Mouse (Mus musculus): ENCODE results near the gene Bace1. TPM values are rescaled to one million over a fixed set of nuclear protein-coding genes. Genes with fewer than 3 reads are reported as not detected.

The Bace1 gene
- polyA plus RNA-seq, 1 experiment from 2014 or later: 40.6 TPM

DNA sequence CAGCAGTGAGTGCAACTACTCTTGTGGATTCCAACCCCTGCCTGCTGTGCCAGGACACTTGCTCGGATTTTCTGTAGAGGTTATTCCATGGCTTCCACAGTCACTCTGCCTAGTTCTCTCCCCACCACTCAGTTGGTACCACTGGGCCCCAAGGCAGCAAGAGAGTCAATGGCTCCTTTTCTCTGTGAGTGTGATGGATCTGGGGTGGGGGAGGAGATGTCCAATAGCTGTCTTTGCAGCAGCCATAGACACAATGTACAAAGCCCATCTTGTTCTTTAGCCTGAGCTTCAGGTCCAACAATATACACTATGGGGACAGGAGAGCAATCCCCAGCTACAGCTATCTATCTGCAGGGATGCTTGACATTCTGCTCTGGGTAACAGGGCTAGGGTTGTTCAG is 15.8 kb downstream of the Bace1 start:
- peaks cover 45% of the 10 kb centered on the region for H3K36me3 ChIP-seq
- peaks cover 4% of the 10 kb centered on the region; the same call in 1 of the 2 replicates for H3K4me1 ChIP-seq
- WGBS: 74% methylated on average over 1 of the region's 1 CpGs
- no peak for ATAC-seq (ENCODE audit: low FRiP score, low read depth)
- H3K9ac ChIP-seq: no peak overlapping the region
- no peaks in the 10 kb centered on the region for H3K27me3 ChIP-seq (replicated peaks)
- H3K27ac ChIP-seq: no peak overlapping the region
- H3K9me3 ChIP-seq: no peaks in the 10 kb centered on the region
- no peak overlapping the region for H3K4me3 ChIP-seq
- H3K4me2 ChIP-seq (replicated peaks): no peak overlapping the region

DNA sequence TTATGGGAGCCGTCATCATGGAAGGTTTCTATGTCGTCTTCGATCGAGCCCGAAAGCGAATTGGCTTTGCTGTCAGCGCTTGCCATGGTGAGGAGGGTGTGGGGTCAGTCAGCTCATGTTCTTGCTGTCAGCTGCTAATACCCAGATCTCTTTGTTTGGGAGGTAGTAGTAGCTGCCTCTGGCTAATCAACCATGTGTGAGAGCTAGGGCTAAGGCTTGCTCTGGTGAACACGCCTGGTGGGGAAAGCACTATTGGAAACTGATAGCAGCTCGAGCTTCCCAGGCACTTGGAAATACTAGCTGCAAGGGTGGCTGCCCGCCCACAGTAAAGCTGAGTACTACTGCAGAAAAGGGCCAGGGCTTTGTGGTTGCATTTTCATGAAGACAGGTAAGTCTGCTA is 21.0 kb downstream of the Bace1 start:
- H3K36me3 ChIP-seq: peaks cover 83% of the 10 kb centered on the region
- no peaks in the 10 kb centered on the region for H3K4me1 ChIP-seq
- 96% methylated on average over 10 of the region's 10 CpGs for WGBS
- H3K9me3 ChIP-seq: no peaks in the 10 kb centered on the region
- ATAC-seq (ENCODE audit: low FRiP score, low read depth): no peak
- no peak overlapping the region for H3K27ac ChIP-seq
- no peak overlapping the region for H3K4me2 ChIP-seq (replicated peaks)
- no peak overlapping the region for H3K4me3 ChIP-seq
- H3K9ac ChIP-seq: no peak overlapping the region
- no peaks in the 10 kb centered on the region for H3K27me3 ChIP-seq (replicated peaks)

- no peaks in the 10 kb centered on the region for H3K9me3 ChIP-seq
- no peaks in the 10 kb centered on the region for H3K4me1 ChIP-seq
- WGBS: 58% methylated on average over 7 of the region's 7 CpGs
- H3K27ac ChIP-seq: no peak overlapping the region
- no peak for ATAC-seq (ENCODE audit: low FRiP score, low read depth)
- H3K36me3 ChIP-seq: peaks cover 83% of the 10 kb centered on the region
- H3K4me2 ChIP-seq (replicated peaks): no peak overlapping the region
- H3K9ac ChIP-seq: no peak overlapping the region
- no peak overlapping the region for H3K4me3 ChIP-seq
- H3K27me3 ChIP-seq (replicated peaks): no peaks in the 10 kb centered on the region
Measured at GRCm38 (mm10) chr9:45861813-45862212, 23.4 kb downstream of the Bace1 start.

DNA sequence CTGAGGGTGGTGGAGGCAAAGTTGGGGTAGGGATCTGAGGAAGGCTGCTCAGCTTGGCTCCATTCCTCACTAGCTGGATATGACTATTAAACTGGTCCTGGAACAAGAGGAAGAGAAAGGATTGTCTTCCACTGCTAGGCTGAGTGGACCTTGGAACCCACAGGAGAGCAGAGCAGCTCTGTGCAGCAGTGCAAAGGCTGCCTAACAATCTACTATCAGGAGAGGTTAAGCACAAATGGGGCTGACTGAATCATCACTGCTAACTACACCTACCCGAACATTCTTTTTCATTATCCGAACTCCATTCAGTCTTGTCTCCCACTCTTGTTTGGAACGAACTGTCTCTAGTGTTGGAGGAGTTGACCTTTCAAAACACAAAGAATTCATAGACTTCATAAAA is 30.8 kb downstream of the Bace1 start:
- Histone ChIP-seq H3K9me3 (no peaks in the 10 kb centered on the region), H3K9ac (no peak overlapping the region), H3K4me3 (no peak overlapping the region), H3K4me1 (no peaks in the 10 kb centered on the region), H3K27ac (no peak overlapping the region), H3K36me3 (peaks cover 81% of the 10 kb centered on the region), H3K4me2 (replicated peaks) (no peak overlapping the region), H3K27me3 (replicated peaks) (no peaks in the 10 kb centered on the region)
- 94% methylated on average over 3 of the region's 3 CpGs for WGBS
- ATAC-seq (ENCODE audit: low FRiP score, low read depth): no peak

GRCm38 (mm10) chr9:45870265-45870664 is 31.9 kb downstream of the Bace1 start:
- H3K27ac ChIP-seq: no peak overlapping the region
- no peak for ATAC-seq (ENCODE audit: low FRiP score, low read depth)
- no peaks in the 10 kb centered on the region for H3K27me3 ChIP-seq (replicated peaks)
- WGBS: 94% methylated on average over 3 of the region's 3 CpGs
- H3K9me3 ChIP-seq: no peaks in the 10 kb centered on the region
- peaks cover 81% of the 10 kb centered on the region for H3K36me3 ChIP-seq
- H3K4me3 ChIP-seq: no peak overlapping the region
- no peak overlapping the region for H3K4me2 ChIP-seq (replicated peaks)
- no peaks in the 10 kb centered on the region for H3K4me1 ChIP-seq
- H3K9ac ChIP-seq: no peak overlapping the region

DNA sequence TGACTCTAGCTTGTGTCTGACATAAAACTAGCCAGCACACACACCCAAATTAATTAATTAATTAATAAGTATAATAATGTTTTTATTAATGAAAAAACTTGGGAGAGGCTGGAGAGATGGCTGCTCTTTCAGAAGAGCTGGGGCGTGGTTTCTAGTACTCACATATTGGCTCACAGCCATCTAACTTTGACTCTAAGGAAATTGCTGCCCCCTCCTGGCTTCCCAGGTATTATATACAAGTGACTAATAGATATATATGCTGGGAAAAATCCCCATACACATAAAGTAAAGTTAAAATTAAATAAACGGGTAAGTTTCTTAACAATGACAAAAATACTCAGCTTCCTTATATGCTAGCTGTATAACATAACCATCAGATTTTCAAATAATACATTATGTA is 39.5 kb downstream of the Bace1 start:
- peaks cover 52% of the 10 kb centered on the region for H3K36me3 ChIP-seq
- 88% methylated on average over 2 of the region's 2 CpGs for WGBS
- H3K4me3 ChIP-seq: no peak overlapping the region
- no peaks in the 10 kb centered on the region for H3K9me3 ChIP-seq
- H3K27me3 ChIP-seq (replicated peaks): no peaks in the 10 kb centered on the region
- ATAC-seq (ENCODE audit: low FRiP score, low read depth): no peak
- no peak overlapping the region for H3K9ac ChIP-seq
- H3K4me1 ChIP-seq: no peaks in the 10 kb centered on the region
- H3K27ac ChIP-seq: no peak overlapping the region
- H3K4me2 ChIP-seq (replicated peaks): no peak overlapping the region

DNA sequence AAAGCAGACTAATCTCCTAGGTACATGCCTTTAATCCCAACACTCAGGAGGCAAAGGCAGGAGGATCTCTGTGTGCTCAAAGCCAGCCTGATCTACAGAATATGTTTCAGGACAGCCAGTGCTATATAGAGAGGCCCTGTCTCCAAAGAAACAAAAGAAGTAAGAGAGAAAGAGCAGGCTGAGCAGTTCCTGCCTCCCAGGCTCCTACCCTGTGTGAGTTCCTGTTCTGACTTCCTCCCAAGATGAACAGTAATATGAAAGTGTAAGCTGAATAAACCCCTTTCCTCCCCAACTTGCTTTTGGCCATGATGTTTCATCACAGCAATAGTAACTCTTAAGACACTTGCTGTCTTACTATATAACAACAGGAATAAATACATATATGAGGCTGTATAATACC is 55.3 kb downstream of the Bace1 start:
- H3K9me3 ChIP-seq: no peaks in the 10 kb centered on the region

DNA sequence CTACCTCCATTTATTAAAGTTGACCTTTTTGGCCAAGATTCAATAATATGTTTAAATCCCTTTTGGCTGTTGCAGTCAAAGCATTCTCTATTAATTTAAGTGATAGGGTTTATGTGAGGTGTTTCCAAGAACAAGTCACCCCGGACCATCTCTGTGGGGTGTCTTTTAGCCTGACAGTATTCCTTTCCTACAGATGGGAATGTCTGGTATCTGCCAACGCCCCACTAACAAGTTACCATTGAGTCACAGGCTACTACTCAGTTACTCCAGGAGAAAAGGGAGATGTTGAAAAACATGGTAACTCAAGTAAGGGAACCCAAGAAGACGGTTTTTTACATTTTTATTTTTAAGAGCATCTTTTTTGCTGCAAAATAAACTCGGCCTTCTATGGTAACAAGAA is 66.8 kb downstream of the Bace1 start:
- Histone ChIP-seq H3K36me3 (peaks cover 32% of the 10 kb centered on the region), H3K9me3 (no peaks in the 10 kb centered on the region), H3K9ac (peak overlapping the region; percentile 96; the same call in 1 of the 2 replicates), H3K4me3 (peak overlapping the region; percentile 96), H3K27ac (no peak overlapping the region), H3K27me3 (replicated peaks) (no peaks in the 10 kb centered on the region), H3K4me1 (peaks cover 23% of the 10 kb centered on the region), H3K4me2 (replicated peaks) (peak overlapping the region; percentile 86)
- 55% methylated on average over 4 of the region's 4 CpGs for WGBS
- ATAC-seq (ENCODE audit: low FRiP score, low read depth): no peak

More for the DNA sequence above, 55.3 kb downstream of the Bace1 start:
- Histone ChIP-seq H3K4me3 (no peak overlapping the region), H3K4me2 (replicated peaks) (no peak overlapping the region), H3K36me3 (peaks cover 83% of the 10 kb centered on the region), H3K4me1 (no peaks in the 10 kb centered on the region), H3K27ac (no peak overlapping the region), H3K9ac (no peak overlapping the region), H3K27me3 (replicated peaks) (no peaks in the 10 kb centered on the region)
- ATAC-seq (ENCODE audit: low FRiP score, low read depth): no peak

DNA sequence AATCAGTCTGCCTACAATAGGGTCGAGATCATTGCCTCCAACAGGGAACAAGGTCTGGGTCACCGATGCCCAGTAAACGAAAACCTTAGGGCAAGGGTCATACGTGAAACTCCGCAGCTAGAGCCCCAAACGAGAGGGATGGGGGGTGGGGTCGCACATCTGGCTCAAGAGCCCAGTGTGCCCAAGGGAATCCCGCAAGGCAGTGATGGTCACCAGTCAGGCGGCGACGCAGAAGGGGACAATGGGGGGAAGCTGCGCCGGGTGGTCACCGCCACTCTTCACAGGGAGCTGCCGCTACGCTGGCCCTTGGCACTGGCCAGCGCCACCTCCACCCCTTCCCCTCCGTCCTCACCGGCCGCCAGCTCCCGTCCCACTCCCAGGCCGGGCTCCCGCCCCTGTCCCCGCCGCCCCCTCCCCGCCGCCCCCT is 67.4 kb downstream of the Bace1 start:
- WGBS: under 1% methylated on average over 22 of the region's 27 CpGs
- peaks cover 38% of the 10 kb centered on the region for H3K36me3 ChIP-seq
- peaks cover 23% of the 10 kb centered on the region for H3K4me1 ChIP-seq
- peak overlapping the region; percentile 96 for H3K4me3 ChIP-seq
- H3K27ac ChIP-seq: peak overlapping the region; percentile 86
- H3K27me3 ChIP-seq (replicated peaks): no peaks in the 10 kb centered on the region
- peak overlapping the region; percentile 96 for H3K9ac ChIP-seq
- ATAC-seq (ENCODE audit: low FRiP score, low read depth): peak; percentile 54
- H3K4me2 ChIP-seq (replicated peaks): peak overlapping the region; percentile 86
- no peaks in the 10 kb centered on the region for H3K9me3 ChIP-seq

GRCm38 (mm10) chr9:45906355-45907077 is 68.1 kb downstream of the Bace1 start, which contains the start of the genes Pcsk7 and Rnf214:
TSS of gene Pcsk7 (plus strand) at chr9:45906497.
TSS of gene Rnf214 (minus strand) at chr9:45906911.
- Histone ChIP-seq H3K4me2 (replicated peaks) (peak within 1 kb of the TSS; percentile 86), H3K27ac (peak within 1 kb of the TSS; percentile 86), H3K27me3 (replicated peaks) (no peaks in the 10 kb centered on the region), H3K4me3 (peak within 1 kb of the TSS; percentile 96), H3K4me1 (peaks cover 23% of the 10 kb centered on the region), H3K9me3 (no peaks in the 10 kb centered on the region), H3K9ac (peak within 1 kb of the TSS; percentile 96), H3K36me3 (peaks cover 44% of the 10 kb centered on the region)
- under 1% methylated on average over 76 of the region's 80 CpGs for WGBS
- ATAC-seq (ENCODE audit: low FRiP score, low read depth): peak; percentile 94

GRCm38 (mm10) chr9:45907078-45907428 is 68.7 kb downstream of the Bace1 start:
- H3K27me3 ChIP-seq (replicated peaks): no peaks in the 10 kb centered on the region
- peak overlapping the region; percentile 86 for H3K4me2 ChIP-seq (replicated peaks)
- H3K9me3 ChIP-seq: no peaks in the 10 kb centered on the region
- H3K27ac ChIP-seq: 0 out of 2 replicates have a peak overlapping the region, but pooled peaks have one; percentile 86
- ATAC-seq (ENCODE audit: low FRiP score, low read depth): peak; percentile 46; the same call in 1 of the 2 replicates
- peak overlapping the region; percentile 96 for H3K4me3 ChIP-seq
- H3K9ac ChIP-seq: peak overlapping the region; percentile 96
- WGBS: under 1% methylated on average over 19 of the region's 19 CpGs
- peaks cover 44% of the 10 kb centered on the region for H3K36me3 ChIP-seq
- peaks cover 23% of the 10 kb centered on the region for H3K4me1 ChIP-seq

GRCm38 (mm10) chr9:45910995-45911394 is 72.6 kb downstream of the Bace1 start:
- no peaks in the 10 kb centered on the region for H3K27me3 ChIP-seq (replicated peaks)
- H3K9ac ChIP-seq: no peak overlapping the region
- no peak for ATAC-seq (ENCODE audit: low FRiP score, low read depth)
- H3K4me3 ChIP-seq: no peak overlapping the region
- peaks cover 9% of the 10 kb centered on the region for H3K4me1 ChIP-seq
- H3K4me2 ChIP-seq (replicated peaks): no peak overlapping the region
- H3K36me3 ChIP-seq: peaks cover 68% of the 10 kb centered on the region
- WGBS: 93% methylated on average over 3 of the region's 3 CpGs
- H3K9me3 ChIP-seq: no peaks in the 10 kb centered on the region
- H3K27ac ChIP-seq: no peak overlapping the region

GRCm38 (mm10) chr9:45911673-45912072 is 73.3 kb downstream of the Bace1 start:
- ATAC-seq (ENCODE audit: low FRiP score, low read depth): no peak
- Histone ChIP-seq H3K9me3 (no peaks in the 10 kb centered on the region), H3K27me3 (replicated peaks) (no peaks in the 10 kb centered on the region), H3K4me3 (no peak overlapping the region), H3K4me1 (peaks cover 9% of the 10 kb centered on the region), H3K9ac (no peak overlapping the region), H3K27ac (no peak overlapping the region), H3K36me3 (peaks cover 75% of the 10 kb centered on the region), H3K4me2 (replicated peaks) (no peak overlapping the region)
- WGBS: 87% methylated on average over 1 of the region's 1 CpGs

Data from neural tube, embryonic 12.5 days (tissue).